Comparison of ENCODE assay signal across 19 mouse cellular contexts in the genomic region with DNA sequence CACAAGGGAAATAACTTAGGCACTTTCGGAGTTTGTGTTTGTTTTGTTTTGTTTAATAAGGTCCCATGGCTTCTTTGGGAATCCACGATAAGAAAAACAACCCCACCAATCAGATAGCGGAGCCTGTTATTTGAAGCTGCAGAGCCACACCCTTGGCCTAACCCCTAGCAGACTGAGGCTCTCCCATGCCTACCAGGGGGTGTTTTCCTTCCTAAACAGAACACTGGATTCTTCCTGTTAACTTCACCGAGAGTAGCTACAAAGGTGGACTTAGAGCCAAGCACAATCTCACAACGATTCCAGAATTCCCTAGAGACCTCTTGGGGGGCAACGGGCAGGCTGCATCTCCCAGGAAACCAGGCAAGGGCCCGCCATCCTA. TPM values are rescaled to one million over a fixed set of nuclear protein-coding genes. Genes with fewer than 3 reads are reported as not detected.
DNase-seq lines count a peak whose midpoint lies in the region; ATAC-seq lines count a peak whose summit lies in the region.
"Had no signal": no experiment of that assay in that cellular context is flagged by ENCODE, and none has a peak within 500 bp of the region (broad histone marks: within the 10 kb centered on the region; RNA-seq: fewer than 3 reads in every experiment).

No protein-coding gene starts in this region.

- no peak for DNase-seq in hindbrain, embryonic 14.5 days (ENCODE audit: low spot score)
- DNase-seq in midbrain, embryonic 11.5 days (ENCODE audit: low spot score, missing footprints), result peak; percentile 56
- peak; percentile 25 for DNase-seq in c-Kit-positive CD71-positive TER-119-positive erythroid progenitor cells, embryonic 14.5 days (ENCODE audit: low spot score)
- no peak for DNase-seq in cerebellum, adult 9-10 months
- DNase-seq in left cerebral cortex, postnatal 36 days (ENCODE audit: low spot score in 2 of 2), result no peak
- DNase-seq: B cell, adult 2 months; cerebellum, adult 11 months; forebrain, postnatal 0 days; gastrocnemius, adult 2 months; heart, adult 11 months; heart, postnatal 14 days; kidney, adult 2 months; lung, postnatal 14 days had no signal

- no peaks in the 10 kb centered on the region for H3K9me3 ChIP-seq in hindbrain, embryonic 13.5 days
- H3K9me3 ChIP-seq in hindbrain, embryonic 14.5 days (ENCODE audit: control insufficient read depth, low read length), result no peaks in the 10 kb centered on the region
- no peaks in the 10 kb centered on the region for H3K9me3 ChIP-seq in midbrain, embryonic 11.5 days (ENCODE audit: control insufficient read depth, low read length)
- no peaks in the 10 kb centered on the region for H3K9me3 ChIP-seq in midbrain, embryonic 15.5 days
- H3K9me3 ChIP-seq: G1E; stomach, embryonic 15.5 days had no signal

- 70% methylated on average over 7 of the region's 7 CpGs for WGBS in hindbrain, embryonic 13.5 days
- 60% methylated on average over 7 of the region's 7 CpGs for WGBS in hindbrain, embryonic 14.5 days
- WGBS in midbrain, embryonic 11.5 days, result 56% methylated on average over 7 of the region's 7 CpGs
- 54% methylated on average over 7 of the region's 7 CpGs for WGBS in midbrain, embryonic 15.5 days

- ATAC-seq in hindbrain, embryonic 13.5 days (ENCODE audit: low FRiP score), result no peak
- ATAC-seq in hindbrain, embryonic 14.5 days (ENCODE audit: low FRiP score), result no peak
- no peak for ATAC-seq in midbrain, embryonic 11.5 days (ENCODE audit: low FRiP score)
- ATAC-seq in midbrain, embryonic 15.5 days (replicated peaks), result no peak
- ATAC-seq in megakaryocyte progenitor cell, adult 5-6 weeks (replicated peaks; ENCODE audit: poor library complexity), result peak; percentile 63
- ATAC-seq: forebrain, postnatal 0 days; hindbrain, embryonic 16.5 days had no signal

- no peak overlapping the region for H3K27ac ChIP-seq in hindbrain, embryonic 13.5 days
- H3K27ac ChIP-seq in hindbrain, embryonic 14.5 days, result no peak overlapping the region
- H3K27ac ChIP-seq in midbrain, embryonic 11.5 days (ENCODE audit: low read depth, low read length), result no peak overlapping the region
- H3K27ac ChIP-seq in midbrain, embryonic 15.5 days, result no peak overlapping the region
- H3K27ac ChIP-seq: gastrocnemius, adult 2 months; stomach, embryonic 15.5 days had no signal

- intact Hi-C loops in left cerebral cortex, postnatal 36 days (cut with DNase I), result no loop called here

- peak overlapping the region; percentile 51; the same call in 1 of the 2 replicates for H3K4me2 ChIP-seq in hindbrain, embryonic 13.5 days
- no peak overlapping the region for H3K4me2 ChIP-seq in hindbrain, embryonic 14.5 days (replicated peaks)
- H3K4me2 ChIP-seq in midbrain, embryonic 11.5 days, result no peak overlapping the region
- no peak overlapping the region for H3K4me2 ChIP-seq in midbrain, embryonic 15.5 days

- no peak overlapping the region for H3K4me3 ChIP-seq in hindbrain, embryonic 13.5 days
- no peak overlapping the region for H3K4me3 ChIP-seq in hindbrain, embryonic 14.5 days (replicated peaks; ENCODE audit: low read length)
- H3K4me3 ChIP-seq in midbrain, embryonic 11.5 days (ENCODE audit: low read depth, low read length), result no peak overlapping the region
- H3K4me3 ChIP-seq in midbrain, embryonic 15.5 days, result no peak overlapping the region
- H3K4me3 ChIP-seq: gastrocnemius, adult 2 months had no signal

- no peaks in the 10 kb centered on the region for H3K36me3 ChIP-seq in hindbrain, embryonic 13.5 days
- H3K36me3 ChIP-seq in hindbrain, embryonic 14.5 days (replicated peaks; ENCODE audit: control insufficient read depth, insufficient read depth), result no peaks in the 10 kb centered on the region
- no peaks in the 10 kb centered on the region for H3K36me3 ChIP-seq in midbrain, embryonic 11.5 days (ENCODE audit: control insufficient read depth, insufficient read depth, low read length)
- no peaks in the 10 kb centered on the region for H3K36me3 ChIP-seq in midbrain, embryonic 15.5 days (replicated peaks)
- H3K36me3 ChIP-seq: G1E; stomach, embryonic 15.5 days had no signal

- H3K27me3 ChIP-seq in hindbrain, embryonic 13.5 days, result peaks cover 8% of the 10 kb centered on the region
- no peaks in the 10 kb centered on the region for H3K27me3 ChIP-seq in hindbrain, embryonic 14.5 days (ENCODE audit: control insufficient read depth, insufficient read depth, low read length)
- no peaks in the 10 kb centered on the region for H3K27me3 ChIP-seq in midbrain, embryonic 11.5 days (ENCODE audit: control insufficient read depth, insufficient read depth, low read length)
- H3K27me3 ChIP-seq in midbrain, embryonic 15.5 days (replicated peaks), result no peaks in the 10 kb centered on the region
- H3K27me3 ChIP-seq: stomach, embryonic 15.5 days had no signal

- H3K9ac ChIP-seq in hindbrain, embryonic 13.5 days, result no peak overlapping the region
- H3K9ac ChIP-seq in hindbrain, embryonic 14.5 days, result no peak overlapping the region
- no peak overlapping the region for H3K9ac ChIP-seq in midbrain, embryonic 11.5 days (ENCODE audit: low read length)
- H3K9ac ChIP-seq in midbrain, embryonic 15.5 days, result no peak overlapping the region
- H3K9ac ChIP-seq: forebrain, postnatal 0 days; stomach, embryonic 15.5 days had no signal

- H3K4me1 ChIP-seq in hindbrain, embryonic 13.5 days (replicated peaks), result peaks cover 16% of the 10 kb centered on the region
- H3K4me1 ChIP-seq in hindbrain, embryonic 14.5 days (replicated peaks; ENCODE audit: control insufficient read depth, insufficient read depth, low read length), result peaks cover 5% of the 10 kb centered on the region; the same call in 1 of the 2 replicates
- no peaks in the 10 kb centered on the region for H3K4me1 ChIP-seq in midbrain, embryonic 11.5 days (ENCODE audit: control insufficient read depth, insufficient read depth, low read length)
- H3K4me1 ChIP-seq in midbrain, embryonic 15.5 days, result peaks cover 10% of the 10 kb centered on the region

RNA-seq across cellular contexts. Expression of gene Rpl31, which starts 5.1 kb away (rescaled TPM):
- polyA plus RNA-seq in hindbrain, embryonic 13.5 days (2015; fragmentation: Nextera tagmentation; extraction: Ambion mirVana), result 394 and 397 TPM in 2 replicates
- polyA plus RNA-seq in hindbrain, embryonic 14.5 days (2014; fragmentation: Nextera tagmentation; extraction: Ambion mirVana), result 356 and 445 TPM in 2 replicates
- 430 and 474 TPM in 2 replicates for polyA plus RNA-seq in midbrain, embryonic 11.5 days (2014; fragmentation: Nextera tagmentation; extraction: Ambion mirVana)
- 250 and 292 TPM in 2 replicates for polyA plus RNA-seq in midbrain, embryonic 15.5 days (2015; fragmentation: Nextera tagmentation; extraction: Ambion mirVana)
- 2,167 and 2,499 TPM in 2 replicates for total RNA-seq in megakaryocyte progenitor cell, adult 5-6 weeks (2015)
- 497 and 660 TPM in 2 replicates for total RNA-seq in megakaryocyte progenitor cell, adult 5-6 weeks (2017)
- total RNA-seq in left cerebral cortex, postnatal 36 days (2021), result 100 to 1,000 TPM; 480 to 482 TPM

Comparison
In these comparisons a context has a peak if more than half of its experiments do, and no peak if none do; other contexts are left out.
1. DNase-seq: peak in midbrain, embryonic 11.5 days (single experiment) and c-Kit-positive CD71-positive TER-119-positive erythroid progenitor cells, embryonic 14.5 days (single experiment); none in hindbrain, embryonic 14.5 days (single experiment), cerebellum, adult 9-10 months (single experiment) and left cerebral cortex, postnatal 36 days (0 of 2).